Mouse (Mus musculus) left cerebral cortex, adult 8-10 months (tissue): Measurements from ENCODE around the gene Plekho1. TPM values are rescaled to one million over a fixed set of nuclear protein-coding genes. Genes with fewer than 3 reads are reported as not detected.

Experiments
- DNase-seq, 2 experiments: peaks; one replicate each; pipeline ENCODE4 v3.0.0; 2022; ENCODE audit warnings: low spot score in 2 of 2
- total RNA-seq, 4 experiments: library from RNA; stranded (reverse); gene quantifications; 2 replicates each; pipeline ENCODE4 v1.2.4; 2022

Plekho1 gene
- total RNA-seq, 4 experiments from 2014 or later, result 64.0 to 86.2 (median 81.6) TPM

DNA sequence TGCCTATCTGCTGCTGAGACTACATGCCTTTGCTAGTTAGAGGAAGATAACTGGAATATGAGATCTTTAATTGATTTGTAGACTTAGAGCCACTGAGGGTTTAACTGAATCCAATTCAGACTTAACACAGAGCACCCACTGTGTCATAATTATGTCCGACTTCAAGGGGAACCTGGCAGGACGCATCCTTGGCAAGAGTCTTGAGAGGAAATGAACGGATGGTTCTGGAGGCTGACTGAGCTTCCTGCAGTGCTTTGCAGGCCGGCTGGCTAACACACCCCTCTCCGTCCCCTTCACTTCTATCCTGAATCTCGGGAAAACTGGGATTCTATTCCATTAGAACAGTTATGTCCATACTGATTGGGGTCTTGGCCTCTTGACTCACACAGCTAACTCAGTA is 12.7 kb upstream of the Plekho1 start:
- no peak for DNase-seq

DNA sequence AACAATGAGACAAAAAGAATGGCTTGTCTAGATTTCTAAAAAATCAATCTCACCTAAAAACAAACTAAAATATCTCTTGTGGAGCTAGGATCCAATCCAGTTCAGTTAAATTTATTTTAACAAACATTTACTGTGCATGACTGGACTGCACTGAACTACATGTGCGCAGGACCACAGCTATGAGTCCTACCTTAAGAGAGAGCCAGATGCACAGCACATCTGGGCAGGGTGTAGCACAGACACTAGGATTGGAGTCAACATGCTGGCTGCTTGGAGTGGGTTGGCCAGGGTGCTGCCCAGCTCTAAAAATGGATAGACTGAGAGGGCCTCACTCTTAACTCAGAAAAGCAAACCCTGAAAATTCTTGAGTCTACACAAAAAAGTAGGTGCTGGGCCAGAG is 5.8 kb upstream of the Plekho1 start:
- no peak for DNase-seq

DNA sequence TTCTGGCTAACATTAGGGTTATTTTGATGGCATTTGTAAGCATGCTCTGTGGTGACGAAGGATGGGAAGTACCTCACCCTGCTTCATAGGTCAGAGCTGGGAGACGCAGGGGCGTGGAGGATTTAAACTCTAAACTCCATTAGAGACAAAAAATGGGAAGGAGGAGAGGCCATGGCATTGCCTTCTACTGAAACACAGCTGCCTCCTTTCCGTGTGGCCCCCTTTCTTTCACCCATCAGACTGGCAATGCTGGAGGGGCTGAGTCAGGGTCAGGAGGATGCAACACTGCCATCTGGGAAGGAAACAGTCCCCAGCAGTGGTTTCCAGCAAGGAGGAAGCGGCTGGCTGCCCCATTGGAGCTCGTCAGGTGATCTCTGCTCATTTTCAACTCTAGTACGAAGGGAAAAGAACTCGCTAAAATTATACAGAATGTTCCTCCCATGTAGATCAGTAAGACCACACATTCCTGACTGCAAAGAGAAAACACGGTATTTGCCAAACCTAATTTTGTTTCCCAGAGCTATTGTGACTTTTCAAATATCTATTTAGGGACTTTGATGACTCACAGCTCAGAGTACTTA is 5.2 kb upstream of the Plekho1 start:
- DNase-seq, result no peak

DNA sequence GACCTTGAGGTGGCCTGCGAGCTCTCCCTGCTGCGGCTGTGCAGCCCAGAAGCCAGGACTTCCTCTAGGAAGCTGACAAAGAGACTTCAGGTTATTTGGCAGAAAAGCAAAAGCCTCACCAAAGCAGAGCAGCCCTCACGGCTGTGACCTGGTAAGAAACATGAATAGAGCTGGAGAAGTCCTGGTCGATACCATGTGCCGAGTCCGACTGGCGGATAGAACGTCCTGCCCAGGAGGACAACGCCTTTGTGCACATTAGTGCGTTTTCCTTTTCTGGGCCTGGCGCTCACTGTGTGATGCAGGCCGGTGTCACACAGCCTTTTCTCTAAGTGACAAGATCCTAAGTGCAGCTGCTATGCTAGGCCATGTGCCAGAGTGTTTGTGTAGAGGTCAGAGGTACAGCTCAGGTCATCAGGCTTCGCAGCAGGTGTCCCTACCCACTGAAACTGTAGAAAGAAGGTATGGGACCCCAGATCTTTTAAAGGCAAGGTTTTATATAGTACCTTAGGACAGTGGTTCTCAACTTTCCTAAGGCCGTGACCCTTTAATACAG is 4.4 kb upstream of the Plekho1 start:
- no peak for DNase-seq

DNA sequence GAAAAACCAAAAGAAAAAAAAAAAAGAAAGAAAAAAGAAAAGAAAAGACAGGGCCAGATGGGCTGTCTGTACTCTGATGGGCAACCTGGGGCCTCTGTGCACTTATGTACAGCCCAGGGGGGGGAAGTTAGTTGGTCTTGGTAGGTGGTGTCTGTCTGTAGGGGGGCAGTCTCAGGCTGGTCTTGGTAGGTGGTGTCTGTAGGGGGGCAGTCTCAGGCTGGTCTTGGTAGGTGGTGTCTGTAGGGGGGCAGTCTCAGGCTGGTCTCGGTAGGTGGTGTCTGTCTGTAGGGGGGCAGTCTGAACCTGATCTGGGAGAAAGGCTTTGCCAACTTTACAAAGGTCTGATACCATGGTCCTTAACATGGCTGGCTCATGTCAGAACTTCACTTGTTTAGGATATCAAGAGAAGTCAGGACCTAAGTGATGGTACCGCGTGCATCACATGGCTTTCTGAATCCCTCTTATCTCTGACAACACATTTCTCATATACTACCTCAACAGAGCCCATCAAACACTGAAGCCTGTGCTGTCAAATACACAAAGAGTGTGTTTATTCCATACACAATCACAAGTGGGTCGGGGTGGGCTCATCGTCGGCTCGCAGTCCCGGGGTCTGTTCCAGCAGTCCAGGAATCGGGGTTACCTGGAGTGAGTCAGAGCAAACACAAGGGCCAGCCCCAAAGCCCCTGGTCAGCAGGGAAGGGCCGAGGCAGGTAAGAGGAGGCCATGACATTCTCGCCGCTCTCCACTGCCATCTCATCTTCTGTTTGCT is 3.7 kb upstream of the Plekho1 start:
- DNase-seq, result no peak

DNA sequence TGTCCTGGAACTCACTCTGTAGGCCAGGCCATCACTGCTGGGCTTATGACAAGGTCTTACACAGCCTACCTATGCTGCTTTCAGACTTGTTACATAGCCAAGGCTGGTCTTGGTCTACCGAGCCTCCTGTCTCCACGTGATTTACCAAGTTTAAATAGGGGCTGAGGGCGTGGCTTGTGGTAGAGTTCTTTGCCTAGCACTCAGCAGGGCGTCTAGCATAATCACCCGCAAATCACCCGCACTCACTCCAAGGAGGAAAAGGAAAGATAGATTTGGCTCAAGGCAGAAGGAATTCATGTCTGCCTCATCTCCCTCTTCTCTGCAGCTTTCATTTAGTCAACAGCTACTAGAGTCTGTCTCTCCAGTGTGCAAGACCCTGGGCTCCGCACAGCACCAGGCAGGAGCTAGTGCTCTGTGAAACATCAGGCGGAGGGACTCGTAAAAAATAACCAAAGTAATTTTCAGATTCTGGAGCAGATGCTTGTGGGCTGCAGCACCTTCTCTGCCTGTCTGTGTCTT is 1.5 kb upstream of the Plekho1 start:
- peak in 1 of 2 experiments; percentile 66 for DNase-seq

DNA sequence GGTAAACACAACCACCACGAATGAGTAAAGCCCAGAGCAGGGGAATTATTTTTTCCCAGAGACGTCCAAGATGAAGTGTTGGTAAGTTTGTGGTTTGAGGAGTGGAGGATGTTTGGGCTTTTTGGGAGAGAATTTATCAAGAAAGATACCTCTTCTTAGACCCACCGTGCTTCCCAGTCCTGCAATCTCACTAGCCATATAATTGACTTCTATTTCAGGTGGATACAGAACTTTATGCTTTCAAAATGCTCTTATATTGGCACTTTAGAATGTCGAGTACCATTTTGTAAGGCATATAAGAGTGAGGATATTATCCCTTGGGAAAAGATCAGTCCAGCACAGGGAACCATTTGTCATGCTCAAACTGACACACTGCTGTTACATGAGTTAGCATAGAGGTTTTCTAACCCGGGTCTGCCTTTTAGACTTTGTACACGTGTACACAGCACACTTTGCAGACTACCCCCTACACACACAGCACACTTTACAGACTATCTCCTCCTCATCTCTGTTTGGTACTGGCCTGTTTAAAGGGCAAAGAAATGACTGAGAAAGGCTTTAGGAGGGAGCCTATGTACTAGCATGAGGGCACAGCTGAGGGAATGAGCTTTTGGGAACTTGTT is 761 bp upstream of the Plekho1 start:
- DNase-seq, result no peak

DNA sequence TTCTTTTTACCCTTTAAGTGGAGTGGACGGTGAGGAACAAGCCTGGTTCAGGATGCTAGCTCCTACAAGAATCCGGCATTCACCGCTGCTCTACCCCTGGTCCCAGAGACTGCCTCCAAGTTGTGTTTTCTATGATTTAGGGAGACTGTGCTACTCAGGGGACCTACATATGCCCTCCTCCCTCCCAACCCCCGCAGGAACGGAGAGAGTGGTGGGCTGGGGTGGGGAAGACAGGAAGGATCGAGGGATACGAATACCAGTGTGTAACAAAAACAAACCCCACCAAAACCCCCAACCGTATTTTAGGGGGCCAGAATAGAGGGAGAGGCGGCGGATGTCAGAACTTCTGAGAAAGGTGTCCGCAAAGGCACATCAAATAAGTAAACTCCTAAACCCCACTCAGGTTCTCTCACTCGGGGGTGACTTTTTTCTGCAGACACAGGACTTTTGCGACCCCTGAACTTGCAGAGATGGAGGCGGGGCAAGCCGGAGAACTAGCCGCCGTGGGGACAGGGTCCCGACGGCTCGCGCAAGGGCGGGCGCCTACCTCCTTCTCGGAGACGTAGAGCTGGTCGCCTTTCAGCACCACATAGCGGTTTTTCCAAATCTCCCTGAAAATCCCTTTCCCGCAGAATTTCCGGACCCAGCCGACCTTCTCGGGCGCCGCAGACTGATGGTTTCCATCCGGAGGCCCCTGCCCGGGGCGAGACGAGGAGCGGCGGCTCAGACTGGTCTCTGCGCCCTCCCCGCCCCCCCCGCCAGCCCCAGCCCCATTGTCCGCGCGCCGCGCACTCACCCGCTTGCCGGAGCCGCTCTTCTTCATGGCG is 613 bp downstream of the Plekho1 start:
- no peak for DNase-seq

DNA sequence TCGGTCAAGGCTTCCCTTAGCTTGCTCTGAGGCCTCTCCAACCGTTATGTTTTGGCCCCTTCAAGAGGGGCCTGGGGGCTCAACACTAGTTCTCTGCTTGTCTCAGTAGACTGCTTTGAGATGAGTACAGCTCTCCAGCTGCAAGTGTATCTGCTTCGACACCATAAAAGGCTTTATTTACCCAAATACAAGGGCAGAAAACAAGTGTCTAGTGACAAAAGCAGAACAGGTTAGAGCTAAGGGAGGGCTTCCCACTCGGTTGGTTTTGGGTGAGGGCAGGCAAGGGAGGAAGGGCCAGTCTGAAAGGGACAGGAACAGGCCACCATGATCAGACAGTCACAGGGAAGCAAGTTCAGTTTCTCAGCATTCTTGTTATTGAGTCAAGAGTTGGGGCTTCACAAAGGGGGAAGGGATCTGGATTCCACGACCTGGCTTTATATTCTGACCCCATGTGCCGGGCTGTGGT is 1.4 kb downstream of the Plekho1 start:
- no peak for DNase-seq

DNA sequence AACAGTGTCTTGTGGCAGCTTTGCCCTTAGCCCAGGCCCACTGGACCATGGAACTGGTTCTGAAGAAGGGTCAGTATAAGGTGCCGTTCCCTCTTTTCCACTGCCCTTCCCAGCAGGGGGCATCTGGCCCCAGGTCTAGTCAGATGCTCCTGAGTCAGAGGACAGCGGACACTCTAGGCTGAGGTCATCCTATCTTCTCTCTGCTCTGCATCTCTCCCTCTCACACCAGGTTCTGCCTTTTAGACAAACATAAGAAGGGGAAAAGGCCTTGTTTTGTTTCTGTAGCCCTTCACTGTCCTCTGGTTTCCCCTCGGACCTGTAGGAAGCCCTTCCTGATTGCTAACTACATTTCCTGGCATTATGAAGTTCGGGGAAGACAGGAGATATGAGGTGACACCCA is 1.9 kb downstream of the Plekho1 start:
- no peak for DNase-seq

DNA sequence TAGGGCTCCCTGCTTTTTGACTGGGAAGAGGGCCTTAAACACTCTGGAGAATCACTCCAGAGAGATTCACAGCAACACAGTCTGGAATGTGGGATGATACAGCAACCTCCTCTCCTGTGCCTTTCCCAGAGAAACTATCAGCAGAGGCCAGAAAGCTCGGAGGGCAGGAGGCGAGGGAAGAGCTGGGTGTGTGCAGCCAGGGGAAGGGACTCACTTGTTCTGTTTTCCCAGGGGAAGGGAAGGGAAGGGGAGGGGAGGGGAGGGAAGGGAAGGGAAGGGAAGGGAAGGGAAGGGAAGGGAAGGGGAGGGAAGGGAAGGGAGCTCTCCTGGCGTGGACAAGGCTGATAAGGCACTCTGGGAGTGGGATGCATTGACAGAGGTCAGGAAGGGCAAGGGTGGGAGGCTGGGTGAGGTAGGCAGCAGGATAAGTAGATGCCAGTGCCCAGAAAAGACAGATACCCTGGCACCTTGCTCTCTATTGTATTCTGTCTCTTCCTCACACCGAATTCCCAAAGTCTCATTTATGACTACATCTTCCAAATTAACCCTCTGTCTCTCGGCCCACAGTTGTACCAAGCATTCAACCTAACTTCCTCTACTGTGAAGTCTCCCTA is 2.7 kb downstream of the Plekho1 start:
- no peak for DNase-seq

DNA sequence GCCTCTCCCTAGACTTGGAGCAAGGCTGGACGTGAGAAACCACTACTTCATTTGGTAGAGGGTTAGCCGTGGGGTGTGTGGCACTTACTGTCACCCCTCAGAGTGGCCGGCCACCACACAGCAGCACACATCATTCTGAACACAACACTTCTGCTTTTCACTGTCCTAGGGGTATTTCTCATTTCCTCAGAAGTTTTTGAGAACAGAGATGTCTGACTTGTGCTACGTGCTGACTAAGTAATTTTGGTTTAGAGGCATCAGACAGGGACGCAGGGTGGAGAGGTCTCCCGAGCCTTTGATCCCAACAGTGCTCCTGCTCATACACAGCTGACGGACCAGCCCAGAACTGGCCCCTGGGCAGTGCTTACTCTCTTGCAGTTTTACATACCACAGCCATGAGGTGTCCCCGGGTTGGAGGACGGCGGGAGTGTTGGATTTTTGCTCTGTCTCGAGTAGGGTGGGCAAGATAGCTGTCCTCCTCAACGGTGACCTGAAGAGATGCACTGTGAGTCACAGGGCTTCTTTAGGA is 5.3 kb downstream of the Plekho1 start:
- DNase-seq, result no peak

DNA sequence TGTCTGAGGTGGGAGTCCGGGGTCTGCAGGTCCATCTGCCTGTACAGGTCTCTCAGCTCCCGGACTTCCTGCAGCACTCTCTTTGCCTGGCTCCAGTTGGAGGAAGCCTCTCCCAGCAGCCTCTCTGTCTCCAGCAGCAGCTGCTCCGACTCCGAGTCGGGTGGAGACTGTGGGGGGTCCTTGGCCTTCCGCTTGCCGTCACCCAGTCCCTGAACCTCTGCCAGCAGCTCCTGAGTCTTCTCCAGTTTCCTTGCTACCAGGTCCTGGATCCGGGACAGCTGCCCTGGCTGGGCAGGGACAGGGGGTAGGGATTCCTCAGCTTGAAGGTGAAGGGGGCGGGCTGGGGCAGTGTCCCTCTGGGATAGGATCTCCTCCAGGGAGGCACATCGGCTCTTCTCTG is 6.8 kb downstream of the Plekho1 start:
- no peak for DNase-seq

DNA sequence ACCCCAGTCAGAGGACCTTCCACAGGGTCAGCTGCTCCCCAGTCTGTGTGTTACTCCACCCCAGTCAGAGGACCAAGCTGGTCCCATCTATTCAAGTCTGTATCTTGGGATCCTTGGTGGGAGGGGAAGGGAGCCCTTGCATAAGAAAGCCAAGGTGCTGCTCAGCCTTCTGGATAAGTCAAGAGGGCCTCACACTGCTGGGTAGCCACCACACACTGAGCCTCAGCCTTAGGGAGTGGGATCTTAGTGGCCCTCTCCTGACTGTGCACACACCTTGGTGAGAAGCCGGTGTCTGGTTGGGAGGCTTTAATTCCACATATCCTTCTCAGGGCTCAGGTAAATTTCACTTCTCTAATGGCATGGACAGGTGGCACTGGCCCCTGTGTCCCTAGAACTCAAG is 7.7 kb downstream of the Plekho1 start:
- no peak for DNase-seq

DNA sequence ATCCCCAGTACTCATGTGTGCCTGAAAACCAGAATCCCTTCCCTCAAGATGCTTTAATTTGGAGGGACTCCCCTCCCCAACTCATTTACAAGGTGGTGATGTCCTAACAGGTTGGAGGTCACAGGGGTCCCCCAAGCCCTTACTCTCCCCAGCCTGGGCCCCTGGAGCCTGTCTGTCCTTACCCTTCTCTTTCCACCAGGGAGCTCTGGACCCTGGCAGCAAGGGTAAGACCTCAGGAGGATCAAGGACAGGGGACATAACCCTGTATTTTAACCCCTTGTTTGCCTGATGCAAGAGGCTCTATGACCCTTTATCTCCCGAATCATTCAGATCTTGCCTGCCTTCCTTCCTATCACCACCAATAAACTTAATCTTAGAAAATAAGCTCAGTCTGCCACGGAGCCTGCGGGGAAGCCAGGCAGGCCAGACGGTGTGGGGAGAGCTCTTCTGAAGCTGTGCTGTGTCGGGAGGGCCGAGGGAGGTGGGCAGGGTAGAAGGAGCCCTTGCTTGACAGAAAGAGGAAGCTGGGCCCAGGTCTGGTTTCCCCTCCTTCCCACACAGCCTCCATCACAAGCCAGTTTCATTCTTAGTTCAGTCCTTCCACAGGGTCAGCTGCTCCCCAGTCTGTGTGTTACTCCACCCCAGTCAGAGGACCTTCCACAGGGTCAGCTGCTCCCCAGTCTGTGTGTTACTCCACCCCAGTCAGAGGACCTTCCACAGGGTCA is 8.3 kb downstream of the Plekho1 start:
- no peak for DNase-seq

DNA sequence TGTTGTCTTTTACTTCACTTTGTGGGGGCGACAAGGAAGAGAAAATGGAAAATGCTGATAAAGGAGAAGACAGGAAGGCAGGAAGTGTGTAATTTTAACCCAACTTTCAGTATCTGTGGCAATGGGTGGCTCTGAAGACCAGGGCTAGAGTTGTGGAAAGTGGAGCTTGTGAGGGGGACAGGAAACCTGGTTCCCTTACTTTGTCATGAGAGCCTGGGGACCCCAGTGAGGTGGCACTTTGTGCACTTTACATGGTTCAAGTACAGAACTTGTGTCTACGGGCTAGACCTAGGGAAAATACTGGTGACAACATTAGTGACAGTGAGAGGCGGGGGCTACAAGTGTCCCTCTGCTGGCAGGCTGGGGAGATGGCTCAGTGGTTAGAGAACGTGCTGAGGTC is 8.8 kb downstream of the Plekho1 start:
- no peak for DNase-seq

DNA sequence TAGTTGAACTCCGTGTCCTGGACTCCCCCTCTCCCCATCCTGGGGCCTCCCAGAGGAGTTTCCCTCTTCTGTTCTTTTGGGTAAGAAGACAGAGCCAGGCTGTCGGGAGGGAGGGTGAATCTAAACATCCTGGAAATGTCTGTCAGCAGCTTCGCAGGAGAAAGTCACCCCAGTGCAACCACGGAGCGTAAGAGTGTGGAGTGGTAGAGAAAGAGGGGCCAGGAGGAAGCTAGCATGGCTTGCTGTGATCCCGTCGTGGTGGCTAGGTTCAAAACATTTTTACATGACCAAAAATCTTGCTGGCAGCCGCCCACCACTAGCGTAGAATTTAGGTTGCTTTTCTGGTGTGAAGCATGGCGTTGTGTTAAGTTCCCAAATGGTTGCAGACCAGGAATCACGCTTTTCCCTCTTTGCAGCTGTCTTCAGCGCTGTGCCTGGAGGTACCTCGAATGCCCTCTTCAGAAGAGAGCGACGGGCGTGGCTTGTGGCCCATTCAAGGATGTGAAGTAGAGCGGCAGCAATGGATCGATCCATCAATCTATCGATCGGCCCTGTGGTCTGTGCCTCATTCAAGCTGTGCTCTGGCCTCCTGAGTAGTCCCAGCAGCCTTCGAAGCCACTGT is 9.7 kb downstream of the Plekho1 start:
- DNase-seq, result peak in 1 of 2 experiments; percentile 85

DNA sequence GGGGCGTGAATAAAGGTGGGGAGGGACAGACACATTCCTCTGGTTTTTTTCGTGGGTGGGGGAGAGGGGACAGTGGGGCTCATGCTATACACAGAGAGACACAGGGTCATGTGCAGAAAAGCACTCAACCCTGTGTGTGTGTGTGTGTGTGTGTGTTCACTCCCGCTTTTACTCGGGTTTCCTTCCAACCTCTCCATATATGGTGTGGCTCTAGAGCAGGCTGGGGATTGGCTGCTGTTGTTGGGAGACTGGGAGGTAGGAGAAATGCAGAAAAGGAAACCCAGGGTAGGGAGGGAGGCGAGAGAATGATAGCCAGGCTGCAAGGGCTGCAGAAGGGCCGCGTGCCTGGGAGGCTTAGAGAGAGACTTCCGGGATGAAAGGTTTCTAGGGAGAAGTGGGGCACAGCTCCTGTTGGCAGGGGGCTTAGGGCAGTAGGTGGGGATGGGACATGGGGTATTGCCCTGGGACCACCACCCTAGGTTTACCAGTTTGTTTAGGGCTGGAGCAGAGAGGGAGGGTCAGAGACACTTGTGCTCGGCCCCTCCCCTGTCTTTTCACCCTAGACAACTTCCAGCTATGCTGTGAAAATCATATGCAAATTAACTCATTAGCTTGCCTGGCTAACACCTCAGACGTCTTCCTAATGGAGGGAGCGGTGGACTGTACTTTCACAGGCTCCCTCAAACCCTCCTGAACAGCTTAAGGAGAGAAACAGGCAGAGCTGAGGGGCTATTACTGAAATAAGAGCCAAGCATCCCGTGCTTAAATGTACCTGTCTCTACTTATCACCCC is 10.4 kb downstream of the Plekho1 start:
- peak in 1 of 2 experiments; percentile 72 for DNase-seq

DNA sequence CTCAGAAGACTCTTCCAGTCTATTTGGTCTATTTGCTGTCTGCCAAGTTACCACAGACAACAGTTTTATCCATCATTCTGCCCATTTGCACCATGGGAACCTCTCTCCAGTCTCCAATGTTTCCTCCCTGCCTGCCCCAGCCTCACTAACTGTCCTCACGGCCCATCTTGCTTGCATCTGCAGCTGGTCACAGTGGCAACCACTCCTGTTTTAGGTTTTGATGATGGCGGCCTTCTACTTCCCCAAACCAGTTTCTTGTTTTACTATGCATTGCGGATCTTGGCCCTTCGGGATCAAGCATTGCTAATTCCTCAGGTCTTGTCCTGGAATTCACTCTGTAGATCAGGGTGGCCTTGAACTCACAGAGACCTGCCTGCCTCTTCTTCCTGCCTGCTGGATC is 13.7 kb downstream of the Plekho1 start:
- no peak for DNase-seq
